Mouse (Mus musculus) heart, postnatal 0 days (tissue): Measurements from ENCODE around the gene Paqr5.

Experiments used
- CTCF ChIP-seq: IDR thresholded peaks from 2 replicates; pipeline ENCODE4 v1.5.1; 2016; ENCODE audit warnings: antibody characterized with exemption, control low read depth, low read depth
- EP300 ChIP-seq: IDR thresholded peaks from 2 replicates; pipeline ENCODE4 v1.6.1; 2016; ENCODE audit warnings: antibody characterized with exemption, low read depth

GRCm38 (mm10) chr9:61905576-61905975 lies 121.1 kb downstream of the Paqr5 start:
- no peak for TF ChIP-seq CTCF
- TF ChIP-seq EP300: no peak
